Mouse (Mus musculus): ENCODE results near the gene Kcnj4.

DNA sequence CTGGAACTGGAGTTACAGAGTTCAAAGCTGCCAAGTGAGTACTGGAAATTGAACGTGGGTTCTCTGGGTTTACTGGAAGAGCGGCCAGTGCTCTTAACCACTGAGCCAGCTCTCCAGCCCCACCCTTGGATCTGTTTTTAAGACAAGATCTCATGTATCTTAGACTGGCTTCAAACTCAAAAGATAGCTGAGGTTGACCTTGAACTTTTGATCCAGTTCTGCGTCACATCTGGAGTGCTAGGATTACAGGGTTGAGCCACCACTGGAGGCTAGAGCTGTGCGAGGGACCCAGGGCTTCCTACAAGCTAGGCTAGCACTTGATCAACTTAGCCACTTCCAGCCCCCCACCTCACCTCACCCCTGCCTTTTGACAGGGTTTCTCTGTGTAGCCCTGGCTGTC lies 51.2 kb downstream of the Kcnj4 start:
- TF ChIP-seq CTCF (IDR thresholded peaks at IDR 0.05; ENCODE audit: low read depth) (no peak), EP300 (IDR thresholded peaks at IDR 0.05; ENCODE audit: low read depth) (no peak)
